Mouse (Mus musculus) liver, postnatal 0 days (tissue): ENCODE measurements around the gene Sos2. TPM values are rescaled to one million over a fixed set of nuclear protein-coding genes. Genes with fewer than 3 reads are reported as not detected.
"Not testable (repeated sequence)": the region's sequence is repeated elsewhere in the genome, so short reads cannot be mapped to it uniquely, and the experiment has no call there.

Experiments used
- ATAC-seq: fragments of 200-750 bp; cut with Nextera tagmentation; 2 replicates; pipeline ENCODE4 v1.8.0; 2017; ENCODE audit warnings: mild to moderate bottlenecking, moderate library complexity
- DNase-seq: peaks from one replicate; pipeline ENCODE4 v3.0.0-alpha.2; 2016
- H3K27ac ChIP-seq: fragments of 300-500 bp; sonication (generic); 2 replicates; pipeline ENCODE4 v1.5.1; 2014; ENCODE audit warnings: antibody characterized with exemption, moderate library complexity, mild to moderate bottlenecking, low read depth
- H3K27me3 ChIP-seq: fragments of 300-500 bp; sonication (generic); 2 replicates; pipeline ENCODE4 v1.6.1; 2014; ENCODE audit warnings: low read length, control low read depth, mixed read lengths; ENCODE audit not compliant: insufficient read depth
- H3K36me3 ChIP-seq: fragments of 300-500 bp; sonication (generic); replicated peaks from 2 replicates; pipeline ENCODE4 v1.6.1; 2014; ENCODE audit warnings: mild to moderate bottlenecking, control low read depth, low read length, moderate library complexity, mixed read lengths; ENCODE audit not compliant: insufficient read depth
- H3K4me1 ChIP-seq: fragments of 300-500 bp; sonication (generic); 2 replicates; pipeline ENCODE4 v1.6.1; 2014; ENCODE audit warnings: antibody characterized with exemption, mild to moderate bottlenecking, control low read depth; ENCODE audit not compliant: insufficient read depth
- H3K4me2 ChIP-seq: fragments of 300-500 bp; sonication (generic); 2 replicates; pipeline ENCODE4 v1.6.1; 2014; ENCODE audit warnings: low read depth, mild to moderate bottlenecking, low read length, moderate library complexity, mixed read lengths
- H3K4me3 ChIP-seq: fragments of 300-500 bp; sonication (generic); 2 replicates; pipeline ENCODE4 v1.5.1; 2014; ENCODE audit warnings: low read depth, low read length
- H3K9ac ChIP-seq: fragments of 300-500 bp; sonication (generic); replicated peaks from 2 replicates; pipeline ENCODE4 v1.6.1; 2014; ENCODE audit warnings: mild to moderate bottlenecking, moderate library complexity
- H3K9me3 ChIP-seq: fragments of 300-500 bp; sonication (generic); 2 replicates; pipeline ENCODE4 v1.6.1; 2016; ENCODE audit warnings: mild to moderate bottlenecking, control low read depth, low read length, mixed read lengths
- CTCF ChIP-seq: sonication (generic); IDR thresholded peaks from 2 replicates; pipeline ENCODE4 v1.5.1; 2016; ENCODE audit warnings: antibody characterized with exemption, low read depth
- EP300 ChIP-seq: IDR thresholded peaks from 2 replicates; pipeline ENCODE4 v1.6.1; 2016; ENCODE audit warnings: antibody characterized with exemption, low read depth, mild to moderate bottlenecking
- WGBS: fragments of 180-500 bp; shearing (Covaris S2); extraction: QIAGEN DNeasy Blood & Tissue Kit; methylation state at CpG from one replicate; pipeline ENCODE4 v1.1.7; 2014; ENCODE audit not compliant: insufficient replicate concordance; 5-methylcytosine and 5-hydroxymethylcytosine counted together
- polyA plus RNA-seq: library from polyadenylated mRNA; unstranded; fragments of >200 nt; fragmentation: Nextera tagmentation; extraction: Ambion mirVana; gene quantifications from 2 replicates; pipeline ENCODE4 v1.2.1, GENCODE M21; 2015

Gene Sos2
- polyA plus RNA-seq, 1 experiment from 2014 or later: 3.5 TPM

GRCm38 (mm10) chr12:69579623-69580022 is 102.0 kb downstream of the Sos2 start:
- H3K9ac ChIP-seq: no peak overlapping the region
- H3K27me3 ChIP-seq: no peaks in the 10 kb centered on the region
- DNase-seq (no peak), ATAC-seq (no peak)
- no peak overlapping the region for H3K4me3 ChIP-seq
- H3K36me3 ChIP-seq: peaks cover 24% of the 10 kb centered on the region
- H3K27ac ChIP-seq: no peak overlapping the region
- WGBS: 66% methylated on average over 5 of the region's 5 CpGs
- TF ChIP-seq CTCF (no peak), EP300 (no peak)
- peaks cover 10% of the 10 kb centered on the region for H3K4me1 ChIP-seq
- no peaks in the 10 kb centered on the region for H3K9me3 ChIP-seq
- H3K4me2 ChIP-seq: no peak overlapping the region

DNA sequence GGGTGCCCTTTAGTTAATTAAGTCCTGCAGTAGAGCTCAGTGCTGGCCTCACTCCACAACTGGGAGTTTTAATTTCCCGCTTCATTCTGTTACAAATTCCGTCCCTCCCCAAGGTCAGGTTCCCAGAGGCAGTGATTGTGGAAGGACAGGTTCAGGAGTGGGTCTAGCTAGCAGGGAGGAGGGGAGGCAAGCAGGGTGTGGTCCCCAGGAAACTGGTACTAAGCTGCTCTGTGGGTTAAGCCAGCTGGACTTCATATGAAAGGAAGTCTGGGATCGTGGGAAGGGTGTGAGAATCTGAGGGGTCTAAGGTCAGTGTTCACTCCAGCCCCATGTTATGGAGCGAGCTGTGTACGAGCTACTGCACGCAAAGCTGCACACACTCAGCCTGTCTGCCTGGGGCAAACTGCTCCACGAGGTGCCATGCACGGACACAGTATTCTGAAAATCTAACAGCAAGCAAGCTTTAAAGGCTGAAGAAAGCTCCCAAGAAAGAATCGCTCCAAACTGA is 105.5 kb downstream of the Sos2 start:
- peaks cover 20% of the 10 kb centered on the region for H3K36me3 ChIP-seq
- no peaks in the 10 kb centered on the region for H3K27me3 ChIP-seq
- DNase-seq: no peak
- no peak overlapping the region for H3K4me3 ChIP-seq
- WGBS: 75% methylated on average over 9 of the region's 9 CpGs
- H3K4me2 ChIP-seq: no peak overlapping the region
- H3K27ac ChIP-seq: no peak overlapping the region
- TF ChIP-seq CTCF (no peak), EP300 (no peak)
- no peak for ATAC-seq
- H3K9me3 ChIP-seq: no peaks in the 10 kb centered on the region
- no peak overlapping the region for H3K9ac ChIP-seq
- peaks cover 5% of the 10 kb centered on the region for H3K4me1 ChIP-seq

- Histone ChIP-seq H3K4me3 (peak overlapping the region; percentile 47), H3K9me3 (no peaks in the 10 kb centered on the region), H3K27me3 (no peaks in the 10 kb centered on the region), H3K4me1 (peaks cover 5% of the 10 kb centered on the region), H3K36me3 (peaks cover 15% of the 10 kb centered on the region), H3K27ac (peak overlapping the region; percentile 65), H3K4me2 (peak overlapping the region; percentile 67), H3K9ac (peak overlapping the region; percentile 42; the same call in 1 of the 2 replicates)
- TF ChIP-seq EP300 (no peak), CTCF (peak; percentile 85)
- peak; percentile 66 for ATAC-seq
- WGBS: 25% methylated on average over 17 of the region's 17 CpGs
- peak; percentile 75 for DNase-seq
Observed at GRCm38 (mm10) chr12:69573916-69574881, 107.5 kb downstream of the Sos2 start.

DNA sequence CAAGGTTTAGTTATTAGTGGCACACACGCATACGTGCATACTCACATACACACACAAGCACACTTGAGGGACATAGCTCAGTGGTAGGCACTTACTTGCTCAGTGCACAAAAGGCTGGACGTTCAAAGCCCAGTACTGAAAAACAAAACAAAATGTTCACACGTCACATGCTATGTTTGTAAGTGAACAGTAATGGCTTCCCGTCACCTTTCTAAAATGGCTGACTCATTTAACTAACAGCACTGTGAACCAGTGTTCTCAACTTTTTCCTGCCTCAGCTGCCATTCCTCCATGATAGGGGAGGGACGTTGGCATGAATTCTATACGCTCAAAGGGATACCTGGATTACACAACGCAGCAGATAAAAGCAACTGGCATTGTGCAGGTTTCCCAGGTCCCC is 108.4 kb downstream of the Sos2 start:
- H3K9me3 ChIP-seq: no peaks in the 10 kb centered on the region
- TF ChIP-seq CTCF (no peak), EP300 (no peak)
- 82% methylated on average over 8 of the region's 8 CpGs for WGBS
- no peaks in the 10 kb centered on the region for H3K27me3 ChIP-seq
- ATAC-seq (no peak; the same call in 1 of the 2 replicates), DNase-seq (no peak)
- no peak overlapping the region for H3K9ac ChIP-seq
- peaks cover 5% of the 10 kb centered on the region for H3K4me1 ChIP-seq
- no peak overlapping the region for H3K27ac ChIP-seq
- peaks cover 11% of the 10 kb centered on the region for H3K36me3 ChIP-seq
- H3K4me2 ChIP-seq: no peak overlapping the region
- no peak overlapping the region for H3K4me3 ChIP-seq

- no peaks in the 10 kb centered on the region for H3K36me3 ChIP-seq
- H3K9me3 ChIP-seq: no peaks in the 10 kb centered on the region
- no peak for TF ChIP-seq CTCF
- TF ChIP-seq EP300: no peak
- no peaks in the 10 kb centered on the region for H3K27me3 ChIP-seq
- H3K4me1 ChIP-seq: peaks cover 5% of the 10 kb centered on the region
- no peak overlapping the region for H3K4me3 ChIP-seq
- H3K4me2 ChIP-seq: no peak overlapping the region
- no peak overlapping the region for H3K9ac ChIP-seq
- WGBS: 88% methylated on average over 3 of the region's 3 CpGs
- no peak overlapping the region for H3K27ac ChIP-seq
- ATAC-seq: no peak
- no peak for DNase-seq
Observed at GRCm38 (mm10) chr12:69569926-69570325, 111.7 kb downstream of the Sos2 start.

- H3K36me3 ChIP-seq: no peaks in the 10 kb centered on the region
- H3K27me3 ChIP-seq: no peaks in the 10 kb centered on the region
- ATAC-seq: no peak
- WGBS: 58% methylated on average over 3 of the region's 3 CpGs
- no peak overlapping the region for H3K4me3 ChIP-seq
- no peaks in the 10 kb centered on the region for H3K9me3 ChIP-seq
- H3K9ac ChIP-seq: no peak overlapping the region
- no peak overlapping the region for H3K4me2 ChIP-seq
- H3K27ac ChIP-seq: no peak overlapping the region
- no peaks in the 10 kb centered on the region for H3K4me1 ChIP-seq
- DNase-seq: no peak
- TF ChIP-seq EP300: no peak
- no peak for TF ChIP-seq CTCF
Observed at GRCm38 (mm10) chr12:69568266-69568665, 113.4 kb downstream of the Sos2 start.

DNA sequence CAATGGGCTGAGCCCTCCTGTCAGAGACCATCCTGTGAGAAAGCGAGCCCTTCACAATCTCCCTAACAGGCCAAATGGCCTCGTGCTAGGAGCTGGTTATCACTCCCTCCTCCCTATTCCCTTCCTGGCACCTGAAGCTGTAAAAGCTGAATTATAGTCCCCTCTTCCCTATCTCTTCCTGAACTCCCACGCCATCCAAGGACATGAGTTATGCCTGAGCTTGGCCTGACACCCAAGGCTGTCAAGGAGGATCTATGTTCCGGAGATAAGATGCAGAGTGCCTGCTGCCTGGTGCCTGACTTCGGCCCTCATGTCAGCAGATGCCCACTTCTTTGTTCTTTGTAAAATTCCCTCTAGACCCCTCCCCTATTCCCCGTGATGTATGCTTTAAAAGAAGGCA is 120.6 kb downstream of the Sos2 start:
- H3K27me3 ChIP-seq, H3K27ac ChIP-seq, ATAC-seq, H3K4me2 ChIP-seq, H3K4me1 ChIP-seq, H3K9ac ChIP-seq, H3K9me3 ChIP-seq, H3K4me3 ChIP-seq, H3K36me3 ChIP-seq, DNase-seq: not testable (repeated sequence)
- 82% methylated on average over 6 of the region's 6 CpGs for WGBS
